Mouse (Mus musculus) urinary bladder, postnatal 25 days (tissue): Measurements from ENCODE around the gene Rassf6.
A peak's percentile ranks its signal among the peaks of the same experiment; 100 is the strongest.
"Not testable (repeated sequence)": the region's sequence is repeated elsewhere in the genome, so short reads cannot be mapped to it uniquely, and the experiment has no call there.

Experiments
- DNase-seq: peaks from one replicate; pipeline ENCODE4 v3.0.0; 2022; ENCODE audit warnings: low spot score

The Rassf6 gene

GRCm38 (mm10) chr5:90624708-90625425, 15.6 kb downstream of the Rassf6 start:
- no peak for DNase-seq

- DNase-seq = no peak
These were observed 17.2 kb downstream of the Rassf6 start for GRCm38 (mm10) chr5:90623209-90623608.

- no peak for DNase-seq
These were observed 18.7 kb downstream of the Rassf6 start for GRCm38 (mm10) chr5:90621726-90622125.

GRCm38 (mm10) chr5:90621316-90621715, 19.1 kb downstream of the Rassf6 start:
- DNase-seq = no peak

- no peak for DNase-seq
These were observed 22.6 kb downstream of the Rassf6 start for GRCm38 (mm10) chr5:90617859-90618258.

GRCm38 (mm10) chr5:90612751-90613150, 27.7 kb downstream of the Rassf6 start:
- not testable (repeated sequence) for DNase-seq

GRCm38 (mm10) chr5:90611996-90612611, 28.4 kb downstream of the Rassf6 start:
- no peak for DNase-seq

- DNase-seq = no peak
These were observed 29.1 kb downstream of the Rassf6 start for GRCm38 (mm10) chr5:90611388-90611787.

GRCm38 (mm10) chr5:90608906-90609305, 31.6 kb downstream of the Rassf6 start:
- DNase-seq = no peak

- DNase-seq = no peak
These were observed 37.0 kb downstream of the Rassf6 start for GRCm38 (mm10) chr5:90603407-90603923.

- peak; percentile 51 for DNase-seq
These were observed 39.0 kb downstream of the Rassf6 start for GRCm38 (mm10) chr5:90601469-90601868.

- DNase-seq = no peak
These were observed 44.3 kb downstream of the Rassf6 start for GRCm38 (mm10) chr5:90596155-90596554.

GRCm38 (mm10) chr5:90594945-90595344, 45.5 kb downstream of the Rassf6 start:
- DNase-seq = no peak

- no peak for DNase-seq
These were observed 48.5 kb downstream of the Rassf6 start for GRCm38 (mm10) chr5:90591936-90592335.

GRCm38 (mm10) chr5:90590676-90591075, 49.8 kb downstream of the Rassf6 start:
- no peak for DNase-seq

GRCm38 (mm10) chr5:90588708-90589595, 51.5 kb downstream of the Rassf6 start:
- DNase-seq = peak; percentile 61

- DNase-seq = no peak
These were observed 52.4 kb downstream of the Rassf6 start for GRCm38 (mm10) chr5:90588104-90588503.

GRCm38 (mm10) chr5:90586511-90586910, 53.9 kb downstream of the Rassf6 start:
- no peak for DNase-seq

GRCm38 (mm10) chr5:90584799-90585198, 55.7 kb downstream of the Rassf6 start:
- DNase-seq = no peak

- no peak for DNase-seq
These were observed 58.3 kb downstream of the Rassf6 start for GRCm38 (mm10) chr5:90582179-90582578.

GRCm38 (mm10) chr5:90579556-90579955, 60.9 kb downstream of the Rassf6 start:
- no peak for DNase-seq

GRCm38 (mm10) chr5:90577751-90578150, 62.7 kb downstream of the Rassf6 start:
- no peak for DNase-seq
